Mouse (Mus musculus): ENCODE data around the gene Gpm6b.

Gpm6b gene

DNA sequence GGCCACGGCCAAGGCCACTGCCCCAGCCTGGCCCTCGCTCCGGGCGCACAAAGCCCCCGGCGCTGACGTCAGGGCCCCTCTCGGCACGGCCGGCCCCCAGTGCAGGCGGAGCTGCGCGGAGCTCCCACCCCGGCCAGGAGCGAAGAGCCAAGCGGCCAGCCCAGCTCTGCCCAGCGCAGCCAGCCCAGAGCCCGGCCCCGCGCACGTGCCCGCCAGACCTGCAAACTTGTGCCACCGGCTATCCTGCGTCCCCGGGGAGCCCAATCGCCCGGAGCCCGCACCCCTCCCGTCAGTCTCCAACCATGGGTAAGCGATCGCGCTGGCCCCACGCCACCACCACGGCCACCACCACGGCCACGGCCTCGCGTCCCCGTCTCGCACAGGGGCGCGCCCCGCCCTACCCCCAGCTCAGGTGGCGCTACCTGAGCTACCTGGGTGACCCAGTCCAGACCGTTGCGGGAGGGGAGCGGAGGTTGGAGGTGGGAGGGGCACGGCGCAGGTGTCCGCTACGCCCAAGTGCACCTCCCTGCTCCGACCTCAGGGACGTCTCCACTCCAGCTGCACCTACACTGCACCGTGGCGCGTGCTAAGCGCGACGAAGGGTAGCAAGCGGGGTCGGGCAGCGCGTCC lies at the start of gene Gpm6b:
TSS of gene Gpm6b (plus strand) at position 81 of the 630 bp plus-strand sequence.
- no peak for DNase-seq (ENCODE audit: low read depth in 1 of 2, low spot score in 2 of 2)

DNA sequence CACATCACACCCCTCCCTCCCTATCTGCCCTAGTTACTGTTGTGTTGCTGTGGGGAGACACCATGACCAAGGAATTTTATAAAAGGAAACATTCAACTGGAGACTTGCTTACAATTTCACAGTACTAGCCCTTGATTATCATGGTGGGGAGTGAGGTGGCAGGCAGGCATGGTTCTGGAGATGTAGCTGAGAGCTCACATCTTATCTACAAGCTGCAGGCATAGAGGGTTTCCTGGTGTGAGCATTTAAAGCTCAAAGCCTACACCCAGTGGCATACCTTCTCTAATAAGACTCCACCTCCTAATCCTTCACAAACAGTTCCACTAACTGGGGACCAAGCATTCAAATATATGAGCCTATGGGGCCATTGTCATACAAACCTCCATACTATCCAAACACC lies 42.4 kb upstream of the Gpm6b start:
- no peak for DNase-seq (ENCODE audit: low read depth in 1 of 2, low spot score in 2 of 2)

DNA sequence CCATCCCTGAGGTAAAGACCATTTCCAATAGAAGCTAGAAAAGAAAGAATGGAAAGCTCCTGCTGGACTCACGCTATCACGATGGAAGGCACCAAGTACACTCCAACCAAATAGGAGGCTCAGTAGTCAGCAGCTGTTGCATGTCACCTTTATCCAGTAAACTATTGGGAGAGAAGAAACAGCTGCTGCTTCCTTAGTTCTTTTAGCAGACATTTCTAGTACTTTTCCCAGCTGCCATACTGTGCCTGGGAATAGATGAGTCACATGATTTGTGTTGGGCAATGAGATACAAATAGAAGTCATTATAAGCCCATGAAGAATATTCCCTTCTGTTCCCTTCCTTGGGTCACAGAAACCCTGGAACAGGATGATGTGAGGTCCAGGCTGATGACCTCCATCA lies 40.4 kb upstream of the Gpm6b start:
- no peak for DNase-seq (ENCODE audit: low read depth in 1 of 2, low spot score in 2 of 2)

DNA sequence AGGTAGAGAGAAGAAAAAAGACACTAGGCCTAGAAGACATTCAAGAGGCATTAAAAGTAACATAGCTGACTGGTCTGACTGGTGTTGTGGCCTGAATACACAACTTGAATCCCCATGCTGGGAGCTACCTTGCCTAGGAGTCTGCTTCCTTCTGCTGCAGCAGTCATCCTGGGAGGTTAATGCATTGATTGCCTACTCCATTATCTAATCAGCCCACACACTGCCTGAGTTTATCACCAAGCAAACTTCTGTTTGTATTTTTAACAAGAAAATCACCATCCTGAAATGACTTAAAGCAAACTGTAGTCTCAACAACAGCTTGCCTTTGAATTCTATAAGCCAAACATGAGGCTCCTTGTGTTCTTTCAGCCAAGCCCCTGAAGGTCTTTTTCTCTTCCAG lies 38.9 kb upstream of the Gpm6b start:
- no peak for DNase-seq (ENCODE audit: low read depth in 1 of 2, low spot score in 2 of 2)

DNA sequence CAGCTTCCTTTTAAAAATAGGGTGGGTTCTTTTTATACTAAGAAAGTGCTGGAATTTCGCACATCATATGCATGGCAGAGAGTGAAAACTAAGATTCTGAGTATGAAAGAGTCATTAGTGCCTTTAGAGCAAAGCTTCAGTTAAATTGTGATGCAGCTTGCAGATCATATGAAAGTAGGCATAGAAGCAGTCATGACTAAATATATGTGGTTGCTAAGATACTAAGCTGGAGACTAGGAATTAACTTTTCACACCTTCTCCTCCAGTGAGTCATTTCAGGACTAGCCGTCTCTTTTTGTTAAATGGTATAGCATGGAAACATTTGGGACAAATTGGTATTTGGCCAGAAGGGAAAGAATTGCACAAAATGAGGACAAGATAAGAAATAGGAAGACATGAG lies 24.1 kb upstream of the Gpm6b start:
- no peak for DNase-seq (ENCODE audit: low read depth in 1 of 2, low spot score in 2 of 2)

DNA sequence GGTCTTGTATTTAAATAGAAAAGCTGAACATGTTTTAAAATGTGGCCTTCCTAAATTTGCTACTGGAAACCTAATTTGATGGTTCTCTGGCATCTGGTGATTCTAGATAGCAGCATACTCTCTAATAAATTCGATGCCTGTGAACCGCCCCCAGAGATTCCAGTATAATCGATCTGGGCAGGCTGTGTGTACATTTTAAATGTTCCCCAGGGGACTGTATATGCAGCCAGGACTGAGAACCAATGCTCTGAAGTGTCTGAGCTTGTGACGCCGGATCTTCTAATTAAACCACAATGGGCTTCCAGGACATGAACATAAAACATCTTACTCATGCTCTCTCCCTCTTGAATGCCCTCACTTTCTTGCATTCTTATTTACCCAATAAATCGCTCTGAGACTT lies 22.5 kb upstream of the Gpm6b start:
- no peak for DNase-seq (ENCODE audit: low read depth in 1 of 2, low spot score in 2 of 2)

DNA sequence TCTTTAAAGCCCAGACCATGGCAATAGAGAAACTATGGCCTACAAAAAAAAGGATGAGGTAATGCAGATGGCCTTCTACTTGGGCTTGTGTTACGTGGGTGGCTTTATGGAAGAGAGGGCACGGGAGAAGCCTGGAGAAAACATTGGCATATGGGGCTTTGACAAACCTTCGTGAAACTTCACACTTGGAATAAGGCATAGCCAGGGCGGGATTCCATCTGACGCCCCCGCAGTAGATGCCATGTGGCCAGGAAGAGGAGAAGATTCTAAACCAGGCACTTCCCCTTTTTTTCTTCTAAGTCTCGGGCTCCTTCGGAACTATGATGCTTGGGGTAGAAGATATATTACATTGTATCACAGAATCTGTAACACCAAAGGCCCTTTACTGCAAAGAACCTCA lies 22.0 kb upstream of the Gpm6b start:
- no peak for DNase-seq (ENCODE audit: low read depth in 1 of 2, low spot score in 2 of 2)

DNA sequence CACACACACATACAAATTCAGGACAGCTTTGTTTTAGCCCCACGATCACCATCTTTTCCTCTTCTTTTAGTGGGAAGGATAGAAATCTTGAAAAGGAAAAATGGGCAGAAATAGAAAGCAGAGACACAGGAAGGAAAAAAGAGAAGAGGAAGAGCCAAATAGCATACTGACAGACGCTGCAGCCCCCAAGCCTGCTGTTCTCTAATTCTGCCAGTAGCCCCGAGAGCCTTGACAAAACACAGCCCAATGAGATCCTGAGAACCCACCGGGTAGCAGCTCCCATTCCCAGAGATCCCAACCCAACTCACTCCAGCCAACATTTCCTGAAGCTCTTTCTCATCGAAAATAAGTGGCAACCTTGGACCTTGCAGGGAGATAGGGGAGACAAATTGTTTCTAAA lies 19.4 kb upstream of the Gpm6b start:
- DNase-seq (ENCODE audit: low read depth in 1 of 2, low spot score in 2 of 2): no peak

DNA sequence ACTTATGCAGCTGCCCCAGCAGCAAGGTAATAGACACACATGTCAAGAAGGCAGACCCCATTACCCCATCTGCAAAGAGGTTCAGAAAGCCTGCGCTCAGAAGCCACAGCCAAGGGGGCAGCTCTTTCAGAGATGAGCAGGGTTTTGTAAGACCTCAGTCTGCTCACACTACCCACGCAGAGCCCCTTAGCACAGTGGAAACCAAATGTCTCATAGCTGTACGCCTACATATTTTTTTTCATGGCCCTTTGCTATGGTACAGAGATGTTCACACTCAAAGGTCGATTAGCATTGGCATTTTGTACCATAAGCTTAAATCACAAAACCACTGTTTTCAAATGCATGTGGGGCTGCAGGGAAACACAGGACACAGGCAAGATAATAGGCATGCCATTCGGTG lies 11.9 kb upstream of the Gpm6b start:
- no peak for DNase-seq (ENCODE audit: low read depth in 1 of 2, low spot score in 2 of 2)

DNA sequence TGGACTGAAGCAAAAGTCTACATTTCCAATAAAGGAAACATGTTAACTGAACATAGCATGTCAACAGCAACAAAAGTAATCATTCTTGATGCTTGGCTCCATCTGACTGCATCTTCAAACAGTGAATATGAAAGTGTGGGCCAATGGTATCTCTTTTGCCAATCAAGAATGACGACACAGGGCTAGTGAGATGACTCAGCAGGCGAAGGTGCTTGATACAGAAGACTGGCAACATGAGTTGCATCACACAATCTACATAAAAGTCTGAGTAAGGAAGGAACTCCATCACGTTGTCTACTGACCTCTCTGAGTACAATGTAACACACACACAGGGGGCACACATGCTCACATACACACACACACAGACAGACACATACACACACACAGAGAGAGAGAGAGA lies 9.0 kb upstream of the Gpm6b start:
- no peak for DNase-seq (ENCODE audit: low read depth in 1 of 2, low spot score in 2 of 2)

DNA sequence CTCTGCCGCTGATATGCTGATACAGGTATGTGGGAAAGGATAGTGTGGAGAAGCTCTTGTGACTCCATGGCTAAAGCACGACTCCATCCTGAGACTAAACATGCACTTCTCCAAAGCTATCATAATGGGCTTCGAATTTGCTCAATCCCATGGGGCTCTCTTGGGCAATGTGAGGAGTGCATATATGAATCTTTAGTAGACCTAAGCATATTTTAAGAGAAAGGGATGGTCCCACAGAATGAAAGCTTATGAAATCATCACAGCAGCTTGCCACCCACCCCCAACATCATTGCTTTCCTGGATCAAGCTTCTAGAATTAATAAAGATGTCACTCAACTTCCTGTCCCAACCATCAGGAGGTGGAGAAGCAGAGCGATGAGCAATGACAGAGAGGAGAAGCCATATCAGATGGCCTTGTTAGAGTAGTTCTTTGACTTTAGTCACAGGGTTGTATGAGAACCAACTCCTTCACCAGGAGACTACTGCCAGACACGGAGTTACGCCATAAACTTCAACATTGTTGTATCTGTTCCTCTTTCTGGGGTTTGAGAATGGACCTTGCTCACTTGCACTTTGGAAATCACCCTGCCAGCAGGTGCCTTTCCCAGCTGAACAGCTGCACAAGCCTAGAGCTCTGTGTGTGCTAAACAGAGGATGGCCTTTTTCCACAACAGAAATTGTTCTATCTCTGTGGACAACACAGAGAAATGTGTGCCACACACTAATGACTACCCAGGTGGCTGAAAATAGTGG lies 8.0 kb upstream of the Gpm6b start:
- no peak for DNase-seq (ENCODE audit: low read depth in 1 of 2, low spot score in 2 of 2)

DNA sequence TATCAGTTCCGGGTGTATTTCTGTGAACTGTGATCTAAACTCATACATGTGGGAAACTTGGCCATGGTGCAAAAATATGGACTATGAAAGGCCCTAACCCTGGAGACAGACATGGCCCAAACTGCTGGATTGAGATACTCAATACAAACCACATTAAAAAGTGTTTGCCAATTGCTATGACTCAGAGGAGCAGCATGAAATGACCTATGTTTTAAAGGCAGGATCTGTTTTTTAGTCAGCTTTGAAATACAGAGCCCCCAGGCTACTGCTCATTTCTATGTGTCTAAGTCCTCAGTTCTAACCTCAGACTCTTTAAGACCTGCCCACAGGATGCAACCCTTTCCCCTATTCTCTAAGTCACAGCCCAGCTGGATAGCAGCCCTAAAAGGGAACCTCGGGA lies 2.6 kb upstream of the Gpm6b start:
- DNase-seq (ENCODE audit: low read depth in 1 of 2, low spot score in 2 of 2): no peak

DNA sequence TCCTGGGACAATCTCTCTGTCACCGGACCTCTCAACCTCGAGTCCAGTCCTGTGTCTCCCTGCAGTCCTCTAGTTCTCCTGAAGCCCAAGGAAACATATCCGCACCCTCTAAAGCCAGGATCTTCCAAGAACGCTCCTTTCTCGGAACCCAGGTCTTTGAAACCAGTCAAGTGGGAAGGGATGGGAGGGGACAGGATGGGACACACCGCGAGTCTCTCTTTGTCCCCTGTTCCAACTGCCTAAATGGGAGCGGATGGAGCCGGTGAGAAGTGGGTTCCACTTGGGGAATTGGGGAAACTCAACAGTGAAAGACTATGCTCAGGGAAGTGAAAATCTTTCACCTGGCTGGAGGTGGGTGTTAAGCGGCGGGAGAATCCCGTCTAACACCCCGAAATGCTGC lies 809 bp downstream of the Gpm6b start:
- no peak for DNase-seq (ENCODE audit: low read depth in 1 of 2, low spot score in 2 of 2)

DNA sequence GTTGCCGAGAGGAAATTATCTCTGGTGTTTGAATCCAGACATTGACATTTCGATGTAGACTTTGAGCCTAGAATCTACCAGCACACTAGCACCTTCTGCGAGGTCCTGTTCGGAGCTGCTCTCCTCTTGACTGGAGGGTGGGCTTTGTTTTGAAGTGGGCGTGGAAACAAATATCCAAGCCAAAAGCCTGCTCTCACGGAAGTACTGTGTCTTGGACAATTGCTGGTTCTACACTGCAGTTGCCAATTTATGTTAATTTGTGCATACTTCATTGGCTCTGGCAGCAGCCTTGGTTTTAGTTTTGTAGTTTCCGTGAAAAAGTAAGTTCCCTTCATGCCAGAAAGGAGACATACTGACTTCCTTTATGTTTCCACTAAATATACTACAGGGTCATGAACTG lies 2.0 kb downstream of the Gpm6b start:
- DNase-seq (ENCODE audit: low read depth in 1 of 2, low spot score in 2 of 2): no peak

DNA sequence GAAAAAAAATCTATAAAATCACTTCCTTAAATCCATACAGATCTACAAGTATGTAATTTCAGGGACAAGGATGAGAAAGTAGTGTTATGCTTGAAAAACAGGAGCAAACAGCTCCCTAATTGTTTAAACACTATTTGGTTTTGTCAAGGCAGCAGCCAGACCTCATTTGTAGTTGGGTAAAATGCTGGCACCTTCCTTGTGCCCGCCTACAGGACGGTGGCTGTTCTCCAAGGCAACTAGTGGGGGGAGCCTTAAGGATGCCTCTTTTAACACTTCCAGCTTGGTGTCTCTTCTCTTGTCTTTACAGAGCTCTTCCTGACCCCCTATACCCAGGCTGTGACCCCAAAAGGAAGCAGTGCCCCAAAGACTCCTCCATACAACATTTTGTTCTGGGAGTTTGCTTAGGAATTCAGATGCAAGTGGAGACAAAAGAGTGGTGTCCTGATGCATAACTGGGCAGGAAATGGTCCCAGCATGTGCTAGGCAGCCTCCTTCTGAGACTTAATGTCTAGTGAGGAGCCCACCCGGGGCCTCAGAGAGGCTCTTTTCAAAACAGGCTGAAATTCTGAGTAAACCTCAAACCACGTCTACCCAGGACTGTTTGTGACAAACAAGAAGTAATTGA lies 4.7 kb downstream of the Gpm6b start:
- DNase-seq (ENCODE audit: low read depth in 1 of 2, low spot score in 2 of 2): no peak

DNA sequence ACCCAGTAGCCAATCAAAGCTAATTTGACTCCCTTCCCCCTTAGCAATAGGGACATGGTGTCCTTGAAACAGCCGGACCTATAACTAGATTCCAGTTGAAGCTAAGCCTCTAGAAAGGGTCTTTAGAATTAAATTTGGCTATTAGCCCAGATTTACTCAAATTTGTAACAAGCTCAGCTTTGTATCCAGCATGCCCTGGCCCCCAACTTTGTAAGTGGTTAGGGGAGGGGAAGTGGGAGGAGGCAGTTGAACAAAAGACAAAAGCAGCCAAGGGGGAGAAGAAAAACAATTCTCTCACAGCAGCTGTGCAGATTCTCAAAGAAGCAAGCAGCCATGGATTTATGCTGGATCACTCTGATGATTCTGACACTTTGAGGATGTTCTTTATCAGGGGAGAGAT lies 32.8 kb downstream of the Gpm6b start:
- no peak for DNase-seq (ENCODE audit: low read depth in 1 of 2, low spot score in 2 of 2)

DNA sequence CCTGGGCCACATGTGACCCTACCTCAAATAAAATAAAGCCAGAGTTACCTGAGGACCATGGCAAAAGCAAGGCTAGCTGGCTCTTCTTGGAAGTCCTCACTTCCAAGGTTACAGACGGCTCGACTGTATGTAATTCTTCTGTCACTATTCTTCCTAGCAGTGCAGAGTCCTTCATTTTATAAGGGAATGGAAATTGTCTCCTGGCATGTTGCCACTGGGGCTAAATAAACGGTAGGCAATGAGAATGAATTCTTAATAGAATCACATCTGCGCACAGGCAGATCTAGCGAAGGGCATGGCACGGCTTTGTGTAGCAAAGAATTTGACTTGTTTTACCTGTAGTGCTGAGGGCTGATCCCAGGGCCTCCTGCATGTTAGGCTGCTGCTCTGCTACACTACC lies 33.9 kb downstream of the Gpm6b start:
- DNase-seq (ENCODE audit: low read depth in 1 of 2, low spot score in 2 of 2): no peak

DNA sequence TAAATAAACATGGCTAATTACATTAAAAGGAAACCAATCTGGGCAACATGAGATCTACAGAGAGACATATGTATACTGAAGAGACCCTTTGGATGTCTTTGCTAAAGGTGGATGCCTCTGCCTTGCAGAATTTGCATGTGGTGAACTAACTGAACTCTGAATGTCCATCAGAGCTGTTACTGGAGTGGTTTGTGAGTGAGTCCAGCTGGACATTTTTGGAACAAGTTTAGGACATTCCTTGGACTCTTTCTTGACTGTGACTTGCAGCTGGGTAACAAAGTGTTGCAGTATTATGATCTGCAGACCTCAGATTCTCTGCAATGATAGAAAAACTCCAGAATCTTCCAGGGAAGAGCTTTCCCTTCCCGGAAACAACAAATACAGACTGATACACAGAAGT lies 41.1 kb downstream of the Gpm6b start:
- DNase-seq (ENCODE audit: low read depth in 1 of 2, low spot score in 2 of 2): no peak

DNA sequence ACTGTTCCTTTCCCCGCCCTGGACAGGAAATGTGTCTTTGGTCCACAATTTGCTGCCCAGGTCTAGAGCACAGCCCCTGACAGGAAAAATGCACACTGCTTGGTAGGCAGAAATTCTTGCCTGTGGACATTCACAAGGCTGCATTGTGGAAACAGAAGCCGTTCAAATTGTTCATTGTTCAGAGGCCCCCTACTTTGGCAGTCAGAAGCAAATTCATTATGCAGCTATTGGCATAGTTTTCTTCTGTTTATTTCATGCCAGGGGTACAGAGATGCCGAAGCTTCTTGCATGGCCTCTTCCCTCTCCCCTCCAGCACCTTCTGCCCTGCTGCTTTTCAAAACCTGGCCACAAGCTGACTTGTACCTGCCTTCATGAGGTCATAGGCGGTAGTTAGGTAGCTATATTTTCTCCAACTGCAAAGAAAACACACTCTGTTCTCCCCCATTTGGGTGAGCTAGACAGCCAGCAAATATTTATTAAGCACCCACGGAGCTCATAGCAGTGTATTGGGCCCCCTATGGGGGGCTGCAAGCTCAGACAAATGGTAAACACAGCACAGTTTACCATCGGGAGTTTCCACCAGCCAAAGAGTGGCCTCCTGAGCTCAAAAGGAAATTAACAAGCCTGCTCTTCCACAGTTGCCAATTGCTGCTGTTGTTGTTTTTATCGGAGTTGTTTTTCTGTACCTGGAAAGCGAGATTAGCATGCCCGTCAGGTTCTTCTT lies 48.2 kb downstream of the Gpm6b start:
- no peak for DNase-seq (ENCODE audit: low read depth in 1 of 2, low spot score in 2 of 2)

DNA sequence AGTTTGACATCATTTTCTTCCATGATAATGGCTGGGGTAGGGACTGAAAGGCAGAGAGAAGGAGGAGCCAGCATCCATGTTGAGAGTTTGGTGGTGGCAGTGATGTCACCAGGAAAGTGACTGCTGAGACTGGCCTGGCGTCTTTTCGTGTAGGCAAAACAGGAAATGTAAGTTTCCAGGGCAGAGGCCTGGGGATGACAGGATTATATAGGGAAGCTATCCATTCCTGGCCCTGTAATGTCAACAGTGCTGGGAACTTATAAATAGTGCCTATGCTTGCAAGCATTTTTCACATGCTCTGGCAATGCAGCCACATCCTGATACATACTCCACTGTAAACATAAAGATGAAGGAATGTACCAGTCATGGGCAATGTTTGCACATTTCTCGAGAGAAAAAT lies 52.6 kb downstream of the Gpm6b start:
- no peak for DNase-seq (ENCODE audit: low read depth in 1 of 2, low spot score in 2 of 2)

DNA sequence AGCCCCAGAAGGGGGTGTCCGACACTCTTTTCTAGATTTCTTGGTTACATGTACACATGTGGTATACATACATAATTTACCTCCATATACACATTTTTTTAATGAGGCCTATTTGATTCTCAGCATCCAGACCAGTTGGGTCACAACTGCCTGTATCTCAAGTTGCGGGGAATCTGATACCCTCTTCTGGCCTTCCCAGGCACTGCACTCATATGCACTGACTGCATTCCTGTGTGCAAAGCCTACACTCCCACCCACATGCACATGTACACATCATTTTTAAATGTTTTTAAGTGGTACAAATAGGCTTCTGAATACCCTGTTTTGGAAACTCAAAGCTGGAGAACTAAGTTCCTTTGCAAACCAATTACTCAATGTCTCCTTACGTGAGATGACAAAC lies 54.8 kb downstream of the Gpm6b start:
- DNase-seq (ENCODE audit: low read depth in 1 of 2, low spot score in 2 of 2): no peak

DNA sequence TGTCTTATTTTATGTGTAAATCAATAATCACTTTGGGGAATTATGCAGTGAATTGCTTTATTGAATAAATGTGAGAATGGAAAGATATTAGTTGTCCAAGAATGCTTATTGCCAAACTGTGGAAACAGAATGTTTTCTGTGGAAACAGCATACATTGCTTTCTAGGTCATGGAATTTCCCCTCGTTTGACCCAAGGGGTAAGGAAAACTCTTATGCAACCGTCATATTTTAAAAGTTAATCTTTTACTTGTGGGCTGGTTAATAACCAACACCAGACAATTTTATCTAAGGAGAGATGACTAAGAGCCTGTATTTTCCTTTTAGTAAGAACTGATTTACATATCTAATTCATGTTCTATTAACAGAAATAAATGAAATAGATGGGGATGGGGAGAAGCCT lies 64.1 kb downstream of the Gpm6b start:
- DNase-seq (ENCODE audit: low read depth in 1 of 2, low spot score in 2 of 2): no peak

Measured in monocyte, adult 2 months (primary cell).